ENCODE assay signal across 14 mouse cellular contexts in the genomic region with DNA sequence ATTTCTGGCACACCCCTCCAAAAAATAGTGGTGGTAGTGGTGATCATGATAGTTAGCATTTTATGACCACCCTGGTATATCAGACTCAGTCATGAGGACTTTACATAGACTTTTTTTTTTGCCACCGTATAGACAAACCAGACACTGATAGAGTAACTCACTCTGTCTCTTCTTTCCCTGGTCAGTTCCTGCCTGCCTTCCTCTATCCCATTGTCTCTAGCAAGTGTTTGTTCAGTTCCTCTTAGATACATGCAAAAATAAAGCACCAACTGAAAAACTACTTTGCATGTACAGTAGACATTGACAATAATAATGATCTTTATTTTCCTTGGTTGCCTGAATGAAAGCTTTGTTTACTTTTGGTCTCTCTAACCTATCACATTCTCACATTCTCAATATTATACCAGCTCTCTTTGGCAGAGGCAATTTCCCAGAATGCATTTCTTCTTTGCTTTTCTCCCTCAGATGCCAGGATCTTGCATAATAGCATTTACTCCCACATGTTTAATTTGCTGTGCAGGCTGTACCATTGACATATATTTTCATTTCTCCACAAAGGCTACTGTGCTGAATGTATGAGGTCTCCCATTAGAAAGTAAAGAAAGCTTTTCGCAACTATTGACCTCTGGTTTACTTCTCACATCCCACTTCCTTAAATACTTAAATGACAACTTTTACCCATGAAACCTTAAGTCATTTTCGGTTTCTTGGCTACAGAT.
DNase-seq lines count a peak whose midpoint lies in the region; ATAC-seq lines count a peak whose summit lies in the region.
"Had no signal": no experiment of that assay in that cellular context is flagged by ENCODE, and none has a peak within 500 bp of the region (broad histone marks: within the 10 kb centered on the region; RNA-seq: fewer than 3 reads in every experiment).

No protein-coding gene starts in this region.

- DNase-seq in left cerebral cortex, adult 11 months (ENCODE audit: low spot score): peak; percentile 40
- no peak for DNase-seq in left cerebral cortex, adult 8-10 months (ENCODE audit: low spot score in 2 of 2)
- DNase-seq in lung, postnatal 25 days (ENCODE audit: low spot score): peak; percentile 27
- DNase-seq in lung, postnatal 4 days: no peak
- DNase-seq in skeletal muscle tissue, adult 2 months (ENCODE audit: low read depth, low spot score): peak; percentile 1
- DNase-seq in urinary bladder, postnatal 14 days (ENCODE audit: low spot score): no peak
- DNase-seq: cerebellum, postnatal 14 days; gastrocnemius, postnatal 10 days; heart, adult 2 months; kidney, adult 8-10 months; thymus, postnatal 14 days had no signal

- ATAC-seq in granulocyte monocyte progenitor cell, adult 5-6 weeks (replicated peaks; ENCODE audit: poor library complexity, severe bottlenecking): peak; percentile 93
- ATAC-seq: forebrain, embryonic 16.5 days; midbrain, embryonic 16.5 days had no signal

Comparison
In these comparisons a context has a peak if more than half of its experiments do, and no peak if none do; other contexts are left out.
1. DNase-seq: peak in left cerebral cortex, adult 11 months (single experiment), lung, postnatal 25 days (single experiment) and skeletal muscle tissue, adult 2 months (single experiment); none in left cerebral cortex, adult 8-10 months (0 of 2), lung, postnatal 4 days (0 of 2) and urinary bladder, postnatal 14 days (single experiment).